Mouse (Mus musculus) erythroblast, embryonic 14.5 days (primary cell): ENCODE measurements around the gene Frmd8.

Experiments
- GATA1 ChIP-seq: IDR thresholded peaks from 2 replicates; pipeline ENCODE4 v1.6.1; 2012; ENCODE audit warnings: low read length, inconsistent platforms, mixed read lengths
- TAL1 ChIP-seq: IDR thresholded peaks from 3 replicates; pipeline ENCODE4 v1.6.1; 2012; ENCODE audit warnings: low read length, inconsistent platforms, mixed read lengths

- TF ChIP-seq GATA1: no peak
- TF ChIP-seq TAL1: no peak
These were observed 37.5 kb downstream of the Frmd8 start for GRCm38 (mm10) chr19:5837606-5838005.
